Mouse (Mus musculus) brain, embryonic 14.5 days (tissue): ENCODE measurements around the gene 4930558C23Rik.

Experiments
- CTCF ChIP-seq: fragments of 200-500 bp; IDR thresholded peaks from 2 replicates; pipeline ENCODE4 v1.5.1; 2012; ENCODE audit warnings: inconsistent platforms, mild to moderate bottlenecking, moderate library complexity, borderline replicate concordance; ENCODE audit not compliant: insufficient read depth, insufficient read length; ENCODE audit errors: extremely low read depth
- POLR2A ChIP-seq: fragments of 200-500 bp; IDR thresholded peaks from 2 replicates; pipeline ENCODE4 v1.6.1; 2012; ENCODE audit warnings: mild to moderate bottlenecking, inconsistent platforms, borderline replicate concordance; ENCODE audit not compliant: poor library complexity, insufficient read depth, insufficient read length, severe bottlenecking; ENCODE audit errors: extremely low read depth

- TF ChIP-seq POLR2A (no peak), CTCF (no peak)
Observed at GRCm38 (mm10) chr3:95337345-95337744, 65.3 kb downstream of the 4930558C23Rik start.
